Mouse (Mus musculus) testis, adult 2 months (tissue): ENCODE results near the gene Cog6.

Experiments used
- CTCF ChIP-seq: fragments of 200-500 bp; IDR thresholded peaks from 2 replicates; pipeline ENCODE4 v1.5.1; 2012; ENCODE audit warnings: low read depth, mild to moderate bottlenecking, inconsistent platforms, low read length, moderate library complexity; ENCODE audit not compliant: control insufficient read depth, insufficient read depth, insufficient replicate concordance
- POLR2A ChIP-seq: fragments of 200-500 bp; IDR thresholded peaks from 2 replicates; pipeline ENCODE4 v1.6.1; 2012; ENCODE audit warnings: low read depth, mild to moderate bottlenecking, inconsistent platforms, low read length, moderate library complexity; ENCODE audit not compliant: control insufficient read depth

- TF ChIP-seq CTCF (no peak), POLR2A (no peak)
These were observed 46.5 kb upstream of the Cog6 start for GRCm38 (mm10) chr3:53063423-53064147.
